Mouse (Mus musculus): Measurements from ENCODE around the gene Liph.

DNA sequence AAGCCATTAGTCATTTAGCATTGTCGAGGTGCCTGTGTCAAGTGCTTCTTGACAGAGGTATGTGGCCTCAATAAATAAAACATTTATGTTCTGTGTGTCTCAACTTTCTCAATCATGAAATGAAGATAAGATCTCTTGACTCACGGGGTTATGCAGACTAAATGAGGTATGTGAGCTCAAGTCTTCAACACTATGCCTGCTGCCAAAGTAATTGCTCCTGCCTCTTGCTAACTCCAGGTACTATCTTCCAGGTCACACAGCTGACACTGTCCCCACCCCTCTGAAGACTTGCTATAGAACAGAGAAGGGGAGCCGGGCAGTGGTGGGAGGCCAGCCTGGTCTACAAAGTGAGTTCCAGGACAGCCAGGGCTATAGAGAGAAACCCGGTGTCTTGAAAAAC, 939 bp upstream of the Liph start:
- TF ChIP-seq CTCF (IDR thresholded peaks at IDR 0.05; ENCODE audit: extremely low read depth, insufficient read depth, low read length) = no peak
- no peak for TF ChIP-seq POLR2A (IDR thresholded peaks at IDR 0.05; ENCODE audit: extremely low read depth, insufficient read depth, low read length)
